Mouse (Mus musculus): Measurements from ENCODE around the gene Gm732.

The Gm732 gene

DNA sequence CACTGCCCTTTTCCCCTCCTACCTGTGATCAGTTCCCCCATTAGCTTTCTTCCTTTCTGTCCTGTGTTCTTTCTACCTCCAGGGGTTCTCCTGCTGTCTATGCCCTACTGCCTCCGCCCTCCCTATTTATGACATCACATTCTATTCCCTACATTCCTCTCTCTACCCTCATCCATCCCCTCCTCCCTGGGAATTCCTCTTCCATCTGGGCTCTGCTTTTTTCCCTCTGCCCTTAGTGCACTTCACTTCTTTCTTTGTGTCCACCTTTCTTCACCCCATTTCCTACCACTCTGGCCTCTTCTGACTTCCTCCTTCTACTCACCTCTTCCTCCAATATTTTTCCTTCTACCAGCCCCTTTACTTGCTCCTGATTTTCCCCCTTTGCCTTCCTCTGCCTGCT is at the start of gene Gm732:
Gene Gm732 (minus strand): TSS at position 101 of the 400 bp plus-strand sequence.
- no peak for DNase-seq (ENCODE audit: extremely low read depth, insufficient read length, low spot score)
